Mouse (Mus musculus) cerebral cortex, adult 2 months (tissue): ENCODE measurements around the gene Prrc2b.

Experiments used
- WGBS: fragments of 180-500 bp; shearing (Covaris S2); methylation state at CpG from one replicate; pipeline ENCODE4 v1.1.7; 2018; 5-methylcytosine and 5-hydroxymethylcytosine counted together

The Prrc2b gene

DNA sequence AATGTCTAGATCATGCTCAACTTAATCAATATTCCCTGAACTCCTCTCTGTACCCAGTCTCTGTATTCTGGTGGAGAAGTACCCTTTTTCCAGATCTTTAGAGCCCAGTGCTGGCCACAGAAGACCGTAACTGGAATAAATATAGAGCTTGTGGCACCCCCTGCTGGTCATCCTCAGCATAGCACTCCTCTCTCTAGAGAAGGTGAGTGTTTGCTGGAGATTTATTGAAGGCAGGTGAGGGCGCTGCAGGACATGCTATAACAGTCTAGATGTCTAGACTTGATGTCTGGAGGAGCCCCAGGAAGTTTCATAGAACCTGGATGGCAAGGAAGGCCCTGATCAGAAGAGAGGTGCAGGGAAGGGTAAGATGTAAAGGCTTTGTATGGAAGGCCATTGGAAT, 16.8 kb upstream of the Prrc2b start:
- WGBS = 4% methylated on average over 2 of the region's 2 CpGs

GRCm38 (mm10) chr2:32137667-32138266, 13.1 kb upstream of the Prrc2b start:
- under 1% methylated on average over 40 of the region's 40 CpGs for WGBS

- 85% methylated on average over 5 of the region's 5 CpGs for WGBS
Measured at GRCm38 (mm10) chr2:32139377-32139776, 11.5 kb upstream of the Prrc2b start.

DNA sequence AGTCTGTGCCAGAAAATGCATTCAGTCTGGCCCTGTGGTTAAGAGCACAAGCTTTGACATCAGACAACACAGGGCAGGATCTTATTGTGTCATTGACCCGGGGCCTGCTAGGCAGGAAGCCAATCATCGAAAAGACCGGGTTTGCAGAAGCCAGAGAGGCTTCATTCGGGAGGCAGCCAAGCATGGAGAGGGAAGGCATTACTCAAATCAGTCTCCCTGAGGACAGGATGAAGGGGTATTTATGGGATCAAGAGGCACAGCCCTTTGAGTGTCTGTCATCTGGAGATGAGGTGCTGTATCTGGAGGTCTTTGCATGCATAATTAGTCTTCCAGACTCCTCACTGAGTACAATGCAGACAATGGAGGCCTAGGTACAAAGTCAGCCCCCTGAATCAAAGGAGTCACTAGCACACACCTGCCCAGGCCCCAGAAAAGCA, 10.4 kb upstream of the Prrc2b start:
- WGBS = 35% methylated on average over 4 of the region's 4 CpGs

DNA sequence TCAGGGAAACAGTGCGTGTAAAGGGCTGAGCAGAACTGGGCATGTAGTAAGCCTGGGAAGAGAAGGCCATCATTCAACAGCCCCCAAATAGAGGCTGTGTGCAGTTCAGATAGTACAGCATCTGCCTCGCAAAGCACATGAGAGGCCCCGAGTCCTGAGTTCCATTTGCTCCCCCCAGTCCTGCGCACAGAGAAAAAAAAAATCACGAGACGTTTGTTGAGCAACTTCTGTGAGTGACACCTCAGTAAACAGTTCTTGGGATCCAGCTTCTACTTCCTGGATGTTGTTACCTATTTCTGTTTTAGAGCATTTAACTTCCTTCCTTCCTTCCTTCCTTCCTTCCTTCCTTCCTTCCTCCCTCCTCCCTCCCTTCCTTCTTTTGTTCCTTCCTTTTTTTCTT, 9.3 kb upstream of the Prrc2b start:
- 85% methylated on average over 6 of the region's 6 CpGs for WGBS

DNA sequence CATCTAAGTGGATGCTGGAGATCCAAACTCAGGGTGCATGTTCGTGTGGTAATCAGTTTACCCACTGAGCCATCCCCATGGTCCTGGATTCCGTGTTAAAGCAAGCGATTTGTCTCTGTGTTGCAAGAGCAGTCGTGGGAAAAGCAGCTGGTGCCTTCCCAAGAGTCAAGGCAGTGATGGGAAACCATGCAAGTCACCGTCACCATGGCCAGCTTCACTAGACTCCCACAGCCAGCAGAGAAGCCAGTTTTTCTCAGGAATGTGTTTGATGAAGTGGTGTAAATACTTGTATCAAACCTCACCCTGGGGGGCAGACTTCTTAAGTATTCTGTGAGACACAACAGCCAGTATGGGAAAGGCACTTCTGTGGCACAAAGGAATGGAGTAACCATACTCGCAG, 8.5 kb upstream of the Prrc2b start:
- WGBS = 59% methylated on average over 6 of the region's 6 CpGs

- WGBS = 92% methylated on average over 5 of the region's 5 CpGs
Measured at GRCm38 (mm10) chr2:32144633-32145032, 6.2 kb upstream of the Prrc2b start.

GRCm38 (mm10) chr2:32146617-32147162, 4.2 kb upstream of the Prrc2b start:
- 72% methylated on average over 5 of the region's 5 CpGs for WGBS

DNA sequence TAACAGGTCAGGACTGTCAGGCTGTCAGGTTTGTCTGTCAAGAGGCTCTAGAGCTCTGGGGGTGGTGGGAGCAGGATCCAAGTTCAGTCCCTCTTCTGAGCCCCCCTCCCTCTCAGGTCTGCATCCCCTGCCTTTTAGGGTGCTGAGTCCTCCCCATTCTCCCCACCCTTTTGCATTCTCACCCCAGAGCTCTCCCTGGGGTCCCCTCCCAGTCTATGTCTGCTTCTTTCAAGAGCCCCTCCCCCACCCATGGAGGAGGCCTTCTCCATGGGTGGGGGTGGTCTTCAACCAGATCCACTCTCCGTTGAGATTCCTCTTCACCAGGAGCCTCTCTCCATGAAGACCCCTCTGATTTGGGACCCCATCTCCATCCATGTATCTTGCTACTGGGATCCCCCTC, 747 bp upstream of the Prrc2b start:
- 21% methylated on average over 1 of the region's 1 CpGs for WGBS

DNA sequence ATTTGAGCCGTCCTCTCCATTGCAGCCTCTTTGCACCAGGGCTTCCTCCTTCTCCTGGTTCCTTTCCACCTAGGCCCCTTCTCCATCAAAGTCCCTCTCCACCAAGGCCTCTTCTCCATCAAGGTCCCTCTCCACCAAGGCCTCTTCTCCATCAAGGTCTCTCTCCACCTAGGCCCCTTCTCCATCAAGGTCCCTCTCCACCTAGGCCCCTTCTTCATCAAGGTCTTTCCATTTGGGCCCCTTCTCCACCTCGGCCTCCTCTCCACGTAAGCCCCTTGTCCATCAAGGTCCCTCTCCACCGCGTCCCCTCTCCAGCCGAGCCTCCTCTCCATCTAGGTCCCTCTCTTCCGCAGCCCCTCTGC, 339 bp upstream of the Prrc2b start:
- WGBS = 5% methylated on average over 7 of the region's 7 CpGs

DNA sequence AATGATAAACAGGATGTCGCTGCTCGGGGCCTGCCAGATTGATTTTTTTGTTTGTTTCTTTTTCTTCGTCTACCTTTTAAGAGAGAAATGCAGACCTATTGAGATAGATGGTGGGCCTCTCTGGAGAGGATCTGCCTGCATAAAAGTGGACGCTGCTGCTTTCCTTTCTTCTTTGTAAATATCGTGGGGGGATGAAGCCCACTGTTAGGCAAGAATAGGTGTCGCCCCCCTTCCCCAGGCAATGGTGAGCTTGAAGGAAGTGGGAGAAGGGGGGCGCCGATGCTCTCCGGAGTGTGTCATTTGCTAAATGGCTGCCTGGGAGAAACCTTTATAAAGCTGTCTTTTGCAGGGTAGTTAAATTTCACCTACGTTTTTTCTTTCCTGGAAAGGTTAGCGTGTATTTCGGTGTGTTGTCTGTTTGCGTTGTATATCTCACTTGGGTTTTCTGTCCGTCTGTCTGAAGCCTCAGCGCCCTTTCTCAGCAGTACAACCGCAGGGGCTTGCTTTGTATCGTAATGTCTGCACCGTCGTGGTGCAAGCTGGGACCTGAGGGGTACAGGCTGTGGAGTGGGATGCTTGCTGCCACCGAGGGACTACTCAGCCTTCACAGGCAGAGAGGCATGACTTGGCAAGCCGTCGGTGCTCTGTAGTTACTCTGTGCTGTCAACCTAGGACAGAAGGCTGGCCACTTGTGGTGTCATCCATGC, 931 bp downstream of the Prrc2b start:
- 1% methylated on average over 22 of the region's 22 CpGs for WGBS

DNA sequence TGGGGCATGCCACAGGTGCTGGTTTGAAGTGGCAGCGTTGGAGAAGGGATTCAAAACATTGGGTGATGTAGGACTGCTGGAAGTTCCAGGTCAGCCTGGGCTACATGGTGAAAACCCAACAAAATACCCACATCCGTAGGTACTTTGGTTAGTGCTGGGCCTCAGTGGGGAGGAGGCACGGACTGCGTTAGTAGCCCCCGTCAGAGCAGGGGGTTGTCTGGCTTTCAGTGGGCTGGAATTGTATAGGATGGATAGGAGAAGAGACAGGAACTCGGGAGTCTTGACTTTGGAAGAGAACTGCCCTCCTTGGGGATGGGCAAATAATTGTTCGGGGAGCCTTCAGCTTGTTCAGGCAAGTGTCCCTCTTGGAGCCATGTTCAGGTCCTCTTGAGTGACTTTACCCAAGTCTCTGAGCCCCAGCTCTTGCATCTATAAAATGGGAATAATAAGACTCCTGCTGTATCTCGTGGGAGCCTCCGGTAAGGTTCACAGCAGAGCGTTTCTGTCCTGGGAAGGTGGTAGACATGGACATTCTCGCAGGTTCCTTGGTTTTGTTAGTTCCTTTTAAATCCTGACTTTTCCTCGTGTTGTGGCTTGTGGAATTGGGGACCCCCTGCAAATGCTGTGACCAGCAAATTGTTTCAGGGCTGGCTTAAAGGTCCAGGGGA, 1.6 kb downstream of the Prrc2b start:
- 14% methylated on average over 12 of the region's 12 CpGs for WGBS

DNA sequence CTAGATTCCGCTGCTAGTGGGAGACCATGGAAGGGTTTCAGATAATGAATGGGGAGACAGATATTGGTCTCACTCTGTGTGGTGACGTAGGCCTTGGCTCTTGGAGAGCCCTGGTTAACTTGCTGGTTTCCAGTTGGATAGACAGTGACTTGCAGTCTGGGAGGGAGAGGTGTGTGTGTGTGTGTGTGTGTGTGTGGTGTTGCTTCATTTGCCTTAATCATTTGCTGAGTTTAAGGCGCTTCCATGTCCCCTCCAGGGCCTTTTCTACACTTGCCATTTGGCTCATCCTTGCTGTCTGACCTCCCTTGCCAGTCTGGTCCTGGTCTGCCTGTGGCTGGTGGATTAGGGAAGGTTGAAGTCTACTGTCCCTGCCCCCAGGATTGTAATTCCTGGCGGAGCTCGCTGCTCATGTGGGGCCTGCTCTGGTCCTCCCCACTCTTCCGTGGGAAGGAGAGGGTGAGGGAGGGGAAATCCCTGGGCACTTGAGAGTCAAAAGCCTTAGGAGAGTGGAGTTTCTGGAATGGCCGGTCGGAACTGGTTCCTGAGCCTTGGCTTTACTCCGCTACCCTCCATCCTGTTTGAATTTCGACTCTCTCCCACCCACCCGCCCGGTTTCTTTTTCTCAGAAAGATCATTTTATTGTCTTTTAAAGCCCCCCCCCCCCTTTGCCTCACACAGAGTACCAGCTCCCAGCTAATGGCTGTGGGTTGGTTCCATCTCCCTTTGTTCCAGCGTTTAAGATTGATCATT, 2.3 kb downstream of the Prrc2b start:
- 10% methylated on average over 13 of the region's 13 CpGs for WGBS

DNA sequence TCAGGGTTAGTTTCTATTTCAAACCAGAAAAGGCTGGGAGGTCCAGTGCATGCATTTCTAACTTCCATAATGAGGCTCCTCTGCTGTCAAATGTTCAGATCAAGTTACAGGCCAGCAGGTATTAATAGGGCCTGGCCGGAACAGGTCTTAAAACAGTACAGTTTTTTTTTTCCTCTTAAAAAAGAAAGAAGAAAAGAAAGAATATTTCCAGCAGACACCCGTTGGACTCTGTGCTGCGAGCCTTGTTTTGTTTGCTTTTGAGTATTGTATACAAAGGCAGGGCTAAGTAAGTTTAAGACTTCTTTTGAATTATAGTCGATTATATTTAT, 2.9 kb downstream of the Prrc2b start:
- WGBS = 7% methylated on average over 4 of the region's 4 CpGs

GRCm38 (mm10) chr2:32154334-32154997, 3.6 kb downstream of the Prrc2b start:
- WGBS = 27% methylated on average over 9 of the region's 9 CpGs

DNA sequence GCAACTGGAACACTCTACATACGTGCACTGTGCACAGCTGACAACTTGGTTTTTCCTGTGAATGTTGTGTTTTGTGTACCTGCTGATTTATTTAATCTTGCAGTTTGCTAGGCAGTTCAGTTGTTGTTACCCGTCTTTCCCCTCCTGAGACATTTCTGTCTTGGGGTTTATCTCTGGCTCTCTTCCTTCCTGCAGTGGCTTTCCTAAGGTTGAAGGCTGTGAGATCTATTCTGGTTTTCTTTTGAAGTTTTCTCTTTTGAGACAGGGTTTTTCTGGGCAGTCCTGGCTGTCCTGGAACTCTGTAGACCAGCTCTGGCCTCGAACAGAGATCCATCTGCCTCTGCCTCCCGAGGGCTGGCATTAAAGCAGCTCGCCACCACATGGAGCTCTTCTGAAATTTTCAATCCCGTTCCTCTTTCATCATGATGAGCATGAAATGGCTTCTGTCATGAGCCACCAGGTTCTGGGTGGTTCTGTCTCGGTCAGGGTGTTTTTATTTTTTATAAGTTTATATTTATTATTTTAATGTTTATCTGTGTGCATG, 4.2 kb downstream of the Prrc2b start:
- 33% methylated on average over 7 of the region's 7 CpGs for WGBS

GRCm38 (mm10) chr2:32155614-32156013, 4.7 kb downstream of the Prrc2b start:
- WGBS = 52% methylated on average over 6 of the region's 6 CpGs

GRCm38 (mm10) chr2:32156645-32157044, 5.8 kb downstream of the Prrc2b start:
- WGBS = 53% methylated on average over 10 of the region's 10 CpGs

GRCm38 (mm10) chr2:32157328-32157727, 6.4 kb downstream of the Prrc2b start:
- 28% methylated on average over 4 of the region's 4 CpGs for WGBS

GRCm38 (mm10) chr2:32158616-32159239, 7.8 kb downstream of the Prrc2b start:
- 69% methylated on average over 12 of the region's 12 CpGs for WGBS

DNA sequence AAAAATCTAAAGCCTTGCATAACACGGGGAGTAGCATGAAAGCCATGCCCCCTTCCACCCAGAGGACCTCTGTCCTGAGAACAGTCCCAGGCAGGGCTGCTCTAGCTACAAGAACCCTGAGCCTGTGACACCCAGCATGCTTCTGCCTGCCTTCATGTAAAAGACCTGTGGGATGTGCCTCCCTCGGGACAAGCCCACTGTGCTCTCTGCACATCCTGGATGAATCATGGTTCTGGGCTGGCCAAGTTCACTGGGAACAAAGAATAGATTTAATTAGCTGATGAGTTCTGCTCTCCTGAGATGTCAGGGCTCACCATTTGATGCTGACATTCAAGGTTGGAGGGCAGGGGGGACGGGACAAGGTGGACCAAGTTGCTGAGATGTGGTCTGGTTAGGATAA, 9.6 kb downstream of the Prrc2b start:
- WGBS = 62% methylated on average over 3 of the region's 3 CpGs
